Mouse (Mus musculus): ENCODE data around the gene Rps5. TPM values are rescaled to one million over a fixed set of nuclear protein-coding genes. Genes with fewer than 3 reads are reported as not detected.
"Not testable (repeated sequence)": the region's sequence is repeated elsewhere in the genome, so short reads cannot be mapped to it uniquely, and the experiment has no call there.

Rps5 gene
- polyA plus RNA-seq, 1 experiment, result 1,171 TPM

DNA sequence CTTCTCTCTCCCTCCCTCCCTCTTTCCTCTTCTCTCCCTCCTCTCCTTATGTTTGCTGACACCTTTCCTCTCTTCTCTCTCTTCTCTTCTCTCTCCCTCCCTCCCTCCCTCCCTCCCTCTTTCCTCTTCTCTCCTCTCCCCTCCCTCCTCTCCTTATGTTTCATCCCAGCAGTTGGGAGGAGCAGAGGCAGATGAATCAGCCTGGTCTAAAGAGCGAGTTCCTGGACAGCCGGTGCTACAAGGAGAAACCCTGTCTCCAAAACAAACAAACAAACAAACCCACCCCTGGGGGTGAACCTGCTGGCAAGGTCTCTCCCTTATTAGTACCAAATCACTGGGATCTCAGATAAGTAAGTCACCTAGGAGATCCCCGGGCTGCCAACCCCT, 779 bp upstream of the Rps5 start:
- H3K4me3 ChIP-seq (replicated peaks; ENCODE audit: control insufficient read depth, low read depth, low read length), result peak overlapping the region; percentile 79
- no peaks in the 10 kb centered on the region; the same call in 1 of the 2 replicates for H3K4me1 ChIP-seq (ENCODE audit: control insufficient read depth, insufficient read depth, low read length)
- TF ChIP-seq CTCF (IDR thresholded peaks at IDR 0.05; ENCODE audit: control insufficient read depth, insufficient read depth, low read length) (no peak), POLR2A (IDR thresholded peaks at IDR 0.05; ENCODE audit: borderline replicate concordance, control insufficient read depth, low read depth, low read length) (no peak)
- peak overlapping the region; percentile 85 for H3K27ac ChIP-seq (ENCODE audit: control insufficient read depth, insufficient read depth, low read depth, low read length, poor library complexity)
- WGBS, result 0% methylated on average over 3 of the region's 3 CpGs

DNA sequence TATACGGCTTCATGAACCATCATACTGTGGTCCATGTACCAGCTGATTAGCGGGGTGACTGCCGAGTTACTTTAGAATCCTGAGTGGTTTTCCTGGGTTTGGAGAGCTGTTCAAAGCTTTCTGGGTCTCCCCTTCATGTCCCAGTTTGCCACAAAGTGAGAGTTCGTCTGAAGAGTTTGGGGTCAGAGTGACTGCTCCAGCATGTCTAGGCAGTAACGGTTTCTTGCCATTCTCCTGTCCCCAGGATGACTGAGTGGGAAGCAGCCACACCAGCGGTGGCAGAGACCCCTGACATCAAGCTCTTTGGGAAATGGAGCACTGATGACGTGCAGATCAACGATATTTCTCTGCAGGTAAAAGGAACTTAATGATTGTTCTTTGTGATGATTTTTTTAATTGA, 639 bp downstream of the Rps5 start:
- Histone ChIP-seq H3K4me1 (ENCODE audit: control insufficient read depth, insufficient read depth, low read length) (no peaks in the 10 kb centered on the region; the same call in 1 of the 2 replicates), H3K4me3 (replicated peaks; ENCODE audit: control insufficient read depth, low read depth, low read length) (peak overlapping the region; percentile 95), H3K27ac (ENCODE audit: control insufficient read depth, insufficient read depth, low read depth, low read length, poor library complexity) (no peak overlapping the region)
- TF ChIP-seq POLR2A (IDR thresholded peaks at IDR 0.05; ENCODE audit: borderline replicate concordance, control insufficient read depth, low read depth, low read length) (no peak), CTCF (IDR thresholded peaks at IDR 0.05; ENCODE audit: control insufficient read depth, insufficient read depth, low read length) (no peak)
- under 1% methylated on average over 8 of the region's 8 CpGs for WGBS

DNA sequence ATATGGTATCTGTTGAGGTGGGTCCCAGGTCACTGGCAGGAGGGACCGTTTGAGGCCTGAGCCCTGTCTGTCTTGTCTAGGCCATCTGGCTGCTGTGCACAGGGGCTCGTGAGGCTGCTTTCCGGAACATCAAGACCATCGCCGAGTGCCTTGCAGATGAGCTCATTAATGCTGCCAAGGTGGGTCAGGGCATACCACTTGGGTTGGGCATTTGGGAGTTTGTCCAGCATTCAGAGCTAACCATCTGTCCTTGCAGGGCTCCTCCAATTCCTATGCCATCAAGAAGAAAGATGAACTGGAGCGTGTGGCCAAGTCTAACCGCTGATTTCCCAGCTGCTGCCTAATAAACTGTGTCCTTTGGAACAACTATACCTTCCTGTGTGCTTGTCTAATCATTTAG, 4.2 kb downstream of the Rps5 start:
- TF ChIP-seq CTCF (IDR thresholded peaks at IDR 0.05; ENCODE audit: control insufficient read depth, insufficient read depth, low read length) (no peak), POLR2A (IDR thresholded peaks at IDR 0.05; ENCODE audit: borderline replicate concordance, control insufficient read depth, low read depth, low read length) (no peak)
- Histone ChIP-seq H3K4me3 (replicated peaks; ENCODE audit: control insufficient read depth, low read depth, low read length) (no peak overlapping the region), H3K4me1 (ENCODE audit: control insufficient read depth, insufficient read depth, low read length) (no peaks in the 10 kb centered on the region; the same call in 1 of the 2 replicates), H3K27ac (ENCODE audit: control insufficient read depth, insufficient read depth, low read depth, low read length, poor library complexity) (no peak overlapping the region)
- 86% methylated on average over 7 of the region's 7 CpGs for WGBS

DNA sequence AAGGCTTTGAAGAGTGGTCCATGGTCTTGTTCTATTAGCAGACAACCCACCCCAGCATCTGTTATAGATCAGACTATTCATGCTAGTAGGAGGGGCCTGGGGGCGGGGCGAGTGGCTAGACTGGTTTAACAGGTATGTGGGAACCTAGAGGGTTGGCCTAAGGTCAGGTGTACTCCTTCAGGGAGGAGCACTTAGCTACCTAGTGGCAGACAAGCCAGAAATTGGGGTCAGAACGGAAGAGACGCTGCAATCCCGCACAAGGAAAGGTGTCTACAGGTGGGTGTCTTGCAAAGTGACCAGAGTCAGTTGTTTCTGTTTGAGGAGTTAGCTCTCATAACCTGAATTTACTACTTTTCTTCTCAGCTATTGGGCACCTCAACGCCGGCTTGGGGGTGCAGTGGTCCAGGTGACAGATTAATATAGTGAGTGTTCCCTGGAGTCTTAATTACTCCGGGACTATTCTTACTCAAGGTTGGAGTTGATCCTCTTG, 5.1 kb downstream of the Rps5 start, which contains the start of gene Rnf225:
Gene Rnf225, plus strand, starts transcription at position 226 of the 490 bp plus-strand sequence.
- TF ChIP-seq POLR2A (IDR thresholded peaks at IDR 0.05; ENCODE audit: borderline replicate concordance, control insufficient read depth, low read depth, low read length) (no peak), CTCF (IDR thresholded peaks at IDR 0.05; ENCODE audit: control insufficient read depth, insufficient read depth, low read length) (no peak)
- no peak within 1 kb of the TSS for H3K27ac ChIP-seq (ENCODE audit: control insufficient read depth, insufficient read depth, low read depth, low read length, poor library complexity)
- no peaks in the 10 kb centered on the region; the same call in 1 of the 2 replicates for H3K4me1 ChIP-seq (ENCODE audit: control insufficient read depth, insufficient read depth, low read length)
- 72% methylated on average over 8 of the region's 8 CpGs for WGBS
- no peak within 1 kb of the TSS for H3K4me3 ChIP-seq (replicated peaks; ENCODE audit: control insufficient read depth, low read depth, low read length)

DNA sequence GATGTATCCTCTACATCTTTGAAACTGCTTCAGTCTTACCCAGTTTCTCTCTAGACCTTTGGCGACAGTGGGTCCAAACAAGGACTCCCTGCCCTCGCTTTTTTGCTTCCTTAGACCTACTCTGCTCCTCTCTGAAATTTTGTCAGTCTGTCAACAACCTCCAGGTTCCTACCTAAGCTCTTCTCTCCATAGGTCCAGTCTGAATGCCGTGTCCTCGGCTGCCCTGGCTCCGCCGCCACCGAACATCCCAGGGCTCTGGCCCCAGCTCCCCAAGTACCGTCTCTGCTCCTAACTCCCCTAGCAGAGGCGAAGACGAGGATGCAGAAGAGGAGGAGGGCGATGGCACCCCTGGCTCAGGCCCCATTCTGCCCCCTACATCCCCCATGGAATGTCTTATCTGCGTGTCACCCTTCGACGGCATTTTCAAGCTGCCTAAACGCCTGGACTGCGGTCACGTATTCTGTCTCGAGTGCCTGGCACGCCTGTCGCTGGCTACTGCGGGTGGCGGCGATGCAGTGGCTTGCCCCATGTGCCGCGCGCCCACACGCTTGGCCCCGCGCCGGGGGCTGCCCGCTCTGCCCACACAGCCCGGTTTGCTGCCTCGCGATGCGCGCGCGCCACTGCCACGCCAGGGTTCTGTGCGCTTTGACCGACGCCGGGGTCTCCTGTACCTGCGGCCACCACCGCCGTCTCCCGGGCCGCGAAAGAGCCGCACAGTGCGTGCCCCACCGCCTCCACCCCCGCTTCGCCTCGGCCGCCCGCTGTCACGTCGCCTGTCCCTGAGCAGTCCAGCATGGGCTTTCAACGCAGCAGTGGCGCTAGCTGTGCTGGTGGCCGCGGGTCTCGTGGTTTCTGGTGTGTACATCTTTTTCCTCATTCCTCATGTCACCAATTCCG, 5.9 kb downstream of the Rps5 start:
- 8% methylated on average over 65 of the region's 65 CpGs for WGBS
- no peak overlapping the region for H3K4me3 ChIP-seq (replicated peaks; ENCODE audit: control insufficient read depth, low read depth, low read length)
- no peak overlapping the region for H3K27ac ChIP-seq (ENCODE audit: control insufficient read depth, insufficient read depth, low read depth, low read length, poor library complexity)
- H3K4me1 ChIP-seq (ENCODE audit: control insufficient read depth, insufficient read depth, low read length), result no peaks in the 10 kb centered on the region
- TF ChIP-seq CTCF (IDR thresholded peaks at IDR 0.05; ENCODE audit: control insufficient read depth, insufficient read depth, low read length) (no peak), POLR2A (IDR thresholded peaks at IDR 0.05; ENCODE audit: borderline replicate concordance, control insufficient read depth, low read depth, low read length) (no peak)

DNA sequence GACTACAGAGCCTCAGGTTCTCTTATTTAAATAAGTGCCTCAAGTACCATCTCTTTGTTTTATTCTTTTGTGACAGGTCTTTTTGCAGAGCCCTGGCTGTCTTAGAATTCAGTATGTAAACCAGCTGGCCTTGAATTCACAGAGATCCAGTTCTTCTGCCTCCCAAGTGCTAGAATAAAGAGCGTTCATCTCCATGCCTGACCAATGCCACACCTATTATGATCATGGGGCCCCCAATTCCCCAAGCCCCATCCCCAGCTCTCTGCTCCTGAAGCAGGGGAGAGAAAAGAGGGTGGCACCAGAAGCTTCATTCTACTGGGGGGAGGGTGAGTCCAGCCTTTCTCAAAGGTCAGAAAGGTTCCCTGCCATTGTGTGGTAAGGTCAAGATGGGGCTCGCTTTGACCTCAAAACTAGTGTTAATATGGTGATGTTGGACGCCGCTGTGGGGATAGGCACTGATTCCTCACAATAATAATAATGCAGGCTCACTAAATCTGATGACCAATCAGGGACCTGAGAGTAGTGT, 11.6 kb downstream of the Rps5 start:
- no peak for TF ChIP-seq POLR2A (IDR thresholded peaks at IDR 0.05; ENCODE audit: borderline replicate concordance, control insufficient read depth, low read depth, low read length)
- TF ChIP-seq CTCF (IDR thresholded peaks at IDR 0.05; ENCODE audit: control insufficient read depth, insufficient read depth, low read length), result no peak
- 86% methylated on average over 4 of the region's 4 CpGs for WGBS

DNA sequence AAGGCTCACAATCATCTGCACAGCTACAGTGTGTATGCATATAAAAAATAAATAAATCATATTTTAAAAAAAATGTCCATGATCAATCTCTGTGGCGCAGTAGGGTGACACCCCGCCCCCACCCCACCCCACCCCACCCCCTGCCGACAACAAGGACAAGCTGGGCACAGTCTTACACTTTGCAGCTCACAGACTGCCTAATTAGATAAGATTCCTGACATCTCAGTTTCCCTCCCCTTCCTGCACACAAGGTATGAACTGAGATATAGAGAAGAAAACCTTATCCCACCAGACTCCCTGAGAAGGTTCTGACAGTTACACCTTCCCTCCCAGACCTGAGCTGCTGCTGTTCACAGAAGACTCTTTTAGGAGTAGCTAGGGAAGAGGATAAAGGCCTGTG, 12.7 kb downstream of the Rps5 start:
- H3K4me1 ChIP-seq (ENCODE audit: control insufficient read depth, insufficient read depth, low read length), result no peaks in the 10 kb centered on the region
- no peak overlapping the region for H3K4me3 ChIP-seq (replicated peaks; ENCODE audit: control insufficient read depth, low read depth, low read length)
- TF ChIP-seq POLR2A (IDR thresholded peaks at IDR 0.05; ENCODE audit: borderline replicate concordance, control insufficient read depth, low read depth, low read length), result no peak
- no peak for TF ChIP-seq CTCF (IDR thresholded peaks at IDR 0.05; ENCODE audit: control insufficient read depth, insufficient read depth, low read length)
- no peak overlapping the region for H3K27ac ChIP-seq (ENCODE audit: control insufficient read depth, insufficient read depth, low read depth, low read length, poor library complexity)
- WGBS, result 65% methylated on average over 3 of the region's 3 CpGs

More for the DNA sequence above, 11.6 kb downstream of the Rps5 start:
- no peak overlapping the region for H3K27ac ChIP-seq (ENCODE audit: control insufficient read depth, insufficient read depth, low read depth, low read length, poor library complexity)
- H3K4me1 ChIP-seq (ENCODE audit: control insufficient read depth, insufficient read depth, low read length), result no peaks in the 10 kb centered on the region
- H3K4me3 ChIP-seq (replicated peaks; ENCODE audit: control insufficient read depth, low read depth, low read length), result no peak overlapping the region

DNA sequence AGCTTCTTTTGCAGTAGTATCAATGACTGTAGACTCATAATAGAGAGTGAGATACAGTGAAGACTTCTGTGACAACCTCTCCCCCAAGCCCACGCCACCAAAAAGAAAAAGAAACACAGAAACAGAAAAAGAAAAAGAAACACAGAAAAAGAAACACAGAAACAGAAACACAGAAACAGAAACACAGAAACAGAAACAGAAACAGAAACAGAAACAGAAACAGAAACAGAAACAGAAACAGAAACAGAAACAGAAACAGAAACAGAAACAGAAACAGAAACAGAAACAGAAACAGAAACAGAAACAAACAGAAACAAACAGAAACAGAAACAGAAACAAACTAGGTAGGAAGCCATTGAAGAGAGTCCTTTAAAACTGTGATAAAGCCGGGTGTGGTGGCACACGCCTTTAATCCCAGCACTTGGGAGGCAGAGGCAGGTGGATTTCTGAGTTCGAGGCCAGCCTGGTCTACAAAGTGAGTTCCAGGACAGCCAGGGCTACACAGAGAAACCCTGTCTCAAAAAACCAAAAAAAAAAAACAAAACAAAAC, 15.2 kb downstream of the Rps5 start:
- not testable (repeated sequence) for H3K27ac ChIP-seq (ENCODE audit: control insufficient read depth, insufficient read depth, low read depth, low read length, poor library complexity); H3K4me3 ChIP-seq (replicated peaks; ENCODE audit: control insufficient read depth, low read depth, low read length); H3K4me1 ChIP-seq (ENCODE audit: control insufficient read depth, insufficient read depth, low read length)
- WGBS, result 81% methylated on average over 4 of the region's 4 CpGs

Data from bone marrow, adult 2 months (tissue).